In the genomic region with DNA sequence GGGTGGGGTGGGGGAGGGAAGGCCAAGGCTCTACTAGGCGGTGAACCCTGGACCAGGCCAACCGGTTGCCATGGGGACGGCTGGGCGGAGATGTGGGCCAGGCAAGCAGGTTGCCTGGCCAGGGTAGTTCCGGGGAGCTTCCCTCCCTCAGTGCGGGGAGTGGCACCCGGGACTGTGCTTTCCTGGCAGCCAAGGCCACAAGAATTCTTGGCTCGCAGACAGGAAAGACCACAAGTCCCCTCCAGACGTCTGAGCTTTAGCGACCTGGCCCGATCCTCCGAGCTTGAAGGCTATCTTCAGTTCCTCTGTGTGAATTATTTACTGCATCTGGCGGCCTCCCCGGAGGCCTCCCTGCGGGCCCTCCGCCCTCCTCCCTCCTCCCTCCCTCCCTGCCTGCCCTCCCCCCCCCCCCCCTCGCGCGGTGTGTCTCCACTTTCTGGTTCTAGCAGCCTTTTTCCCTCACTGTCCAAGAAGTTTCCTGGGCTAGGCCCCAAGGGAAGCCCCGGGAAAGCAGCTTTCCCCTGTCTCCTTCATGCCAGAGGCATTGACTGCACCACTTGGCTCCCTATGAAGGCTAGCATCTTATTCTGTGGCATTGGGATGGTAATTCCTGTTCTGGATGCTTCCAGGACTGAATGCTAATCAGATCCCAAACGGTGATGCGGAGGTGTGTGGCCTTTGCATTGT, we compare ENCODE assay signal across 8 mouse cellular contexts. TPM values are rescaled to one million over a fixed set of nuclear protein-coding genes. Genes with fewer than 3 reads are reported as not detected.
DNase-seq lines count a peak whose midpoint lies in the region; ATAC-seq and TF ChIP-seq lines count a peak whose summit lies in the region.

No protein-coding gene starts in this region.

- WGBS in intestine, embryonic 16.5 days = 3% methylated on average over 18 of the region's 22 CpGs
- WGBS in liver, embryonic 14.5 days (ENCODE audit: insufficient replicate concordance) = 2% methylated on average over 19 of the region's 22 CpGs
- 2% methylated on average over 19 of the region's 22 CpGs for WGBS in neural tube, embryonic 14.5 days

- H3K4me2 ChIP-seq in intestine, embryonic 16.5 days (ENCODE audit: low read depth, low read length) = peak overlapping the region; percentile 53
- H3K4me2 ChIP-seq in liver, embryonic 14.5 days (ENCODE audit: low read depth) = peak overlapping the region; percentile 9; the same call in 1 of the 2 replicates
- peak overlapping the region; percentile 14; the same call in 1 of the 2 replicates for H3K4me2 ChIP-seq in neural tube, embryonic 14.5 days (ENCODE audit: low read depth, low read length)

- H3K27ac ChIP-seq in intestine, embryonic 16.5 days (ENCODE audit: low read length) = peak overlapping the region; percentile 97
- no peak overlapping the region for H3K27ac ChIP-seq in liver, embryonic 14.5 days
- H3K27ac ChIP-seq in neural tube, embryonic 14.5 days (ENCODE audit: low read depth, low read length) = peak overlapping the region; percentile 40

- peak; percentile 67 to 75 for DNase-seq in lung, adult 18-20 months
- no peak for DNase-seq in lung, postnatal 25 days (ENCODE audit: low spot score)
- peak; percentile 84 for DNase-seq in embryo, embryonic 10.5 days (ENCODE audit: low spot score)
- peak; percentile 64 to 67 for DNase-seq in heart, adult 18-20 months
- no peak for DNase-seq in liver, embryonic 14.5 days (ENCODE audit: low read depth in 3 of 3, low spot score in 3 of 3)
- no peak for DNase-seq in c-Kit-positive CD71-positive TER-119-positive erythroid progenitor cells, embryonic 14.5 days (ENCODE audit: low spot score)

- no peak for TF ChIP-seq CTCF in liver, embryonic 14.5 days (IDR thresholded peaks at IDR 0.05; ENCODE audit: low read depth)

- H3K4me1 ChIP-seq in intestine, embryonic 16.5 days (ENCODE audit: control insufficient read depth, insufficient read depth, low read length) = peaks cover 61% of the 10 kb centered on the region
- peaks cover 0 to 20% of the 10 kb centered on the region in 2 experiments; a peak in 2 of 4 replicates for H3K4me1 ChIP-seq in liver, embryonic 14.5 days (replicated peaks; ENCODE audit: control insufficient read depth in 2 of 2, insufficient read depth in 2 of 2, low read length in 1 of 2)
- H3K4me1 ChIP-seq in neural tube, embryonic 14.5 days (ENCODE audit: control insufficient read depth, insufficient read depth, low read length) = peaks cover 37% of the 10 kb centered on the region

- TF ChIP-seq EP300 in liver, embryonic 14.5 days (IDR thresholded peaks at IDR 0.05; ENCODE audit: low read depth) = no peak

- no peaks in the 10 kb centered on the region for H3K9me3 ChIP-seq in intestine, embryonic 16.5 days (ENCODE audit: control insufficient read depth, low read length)
- H3K9me3 ChIP-seq in liver, embryonic 14.5 days (ENCODE audit: control insufficient read depth, low read length) = no peaks in the 10 kb centered on the region
- no peaks in the 10 kb centered on the region for H3K9me3 ChIP-seq in neural tube, embryonic 14.5 days (ENCODE audit: control insufficient read depth, low read length)

- H3K9ac ChIP-seq in intestine, embryonic 16.5 days (ENCODE audit: low read depth, low read length) = peak overlapping the region; percentile 53
- H3K9ac ChIP-seq in liver, embryonic 14.5 days (replicated peaks) = no peak overlapping the region
- no peak overlapping the region for H3K9ac ChIP-seq in neural tube, embryonic 14.5 days (replicated peaks; ENCODE audit: low read depth, low read length)

- ATAC-seq in intestine, embryonic 16.5 days = peak; percentile 81
- peak; percentile 56; the same call in 1 of the 2 replicates for ATAC-seq in liver, embryonic 14.5 days (ENCODE audit: insufficient read depth)
- ATAC-seq in neural tube, embryonic 14.5 days (ENCODE audit: low read depth) = peak; percentile 80

- peak overlapping the region; percentile 32 for H3K4me3 ChIP-seq in intestine, embryonic 16.5 days (ENCODE audit: low read length)
- no peak overlapping the region for H3K4me3 ChIP-seq in liver, embryonic 14.5 days (ENCODE audit: insufficient read depth in 1 of 2, low read depth in 2 of 2, low read length in 2 of 2)
- no peak overlapping the region for H3K4me3 ChIP-seq in neural tube, embryonic 14.5 days (ENCODE audit: low read depth, low read length)

- no peaks in the 10 kb centered on the region for H3K36me3 ChIP-seq in intestine, embryonic 16.5 days (ENCODE audit: control insufficient read depth, insufficient read depth, low read length)
- H3K36me3 ChIP-seq in liver, embryonic 14.5 days (replicated peaks; ENCODE audit: control insufficient read depth, insufficient read depth, low read depth) = no peaks in the 10 kb centered on the region
- H3K36me3 ChIP-seq in neural tube, embryonic 14.5 days (ENCODE audit: control insufficient read depth, insufficient read depth, low read length) = no peaks in the 10 kb centered on the region

- H3K27me3 ChIP-seq in intestine, embryonic 16.5 days (replicated peaks; ENCODE audit: control insufficient read depth, insufficient read depth, low read length) = no peaks in the 10 kb centered on the region
- H3K27me3 ChIP-seq in liver, embryonic 14.5 days (ENCODE audit: control insufficient read depth, insufficient read depth, low read length) = peaks cover 16% of the 10 kb centered on the region
- no peaks in the 10 kb centered on the region for H3K27me3 ChIP-seq in neural tube, embryonic 14.5 days (ENCODE audit: control insufficient read depth, insufficient read depth, low read length)

RNA-seq across cellular contexts. Expression of a gene that starts 10.7 kb away (rescaled TPM):
- total RNA-seq in heart, adult 18-20 months (2021) = 10 to 100 TPM; 12.3 to 12.6 TPM
- polyA plus RNA-seq in intestine, embryonic 16.5 days (2015; fragmentation: Nextera tagmentation; extraction: Ambion mirVana) = 3.5 and 3.6 TPM in 2 replicates
- 2.3 and 2.6 TPM in 2 replicates for polyA plus RNA-seq in liver, embryonic 14.5 days (2012; rRNA removed)
- polyA plus RNA-seq in liver, embryonic 14.5 days (2014; fragmentation: Nextera tagmentation; extraction: Ambion mirVana) = 1.1 TPM in 2 replicates
- polyA plus RNA-seq in neural tube, embryonic 14.5 days (2014; fragmentation: Nextera tagmentation; extraction: Ambion mirVana) = 19.6 and 25.8 TPM in 2 replicates

RNA-seq across cellular contexts. Expression of a gene that starts 30.3 kb away (rescaled TPM):
- total RNA-seq in heart, adult 18-20 months (2021) = 10 to 100 TPM; 76.1 to 88.4 TPM
- 32.7 and 35.3 TPM in 2 replicates for polyA plus RNA-seq in intestine, embryonic 16.5 days (2015; fragmentation: Nextera tagmentation; extraction: Ambion mirVana)
- 3.8 and 4.3 TPM in 2 replicates for polyA plus RNA-seq in liver, embryonic 14.5 days (2012; rRNA removed)
- 7.7 and 8.7 TPM in 2 replicates for polyA plus RNA-seq in liver, embryonic 14.5 days (2014; fragmentation: Nextera tagmentation; extraction: Ambion mirVana)
- 15.3 and 18.6 TPM in 2 replicates for polyA plus RNA-seq in neural tube, embryonic 14.5 days (2014; fragmentation: Nextera tagmentation; extraction: Ambion mirVana)

Comparison
In these comparisons a context has a peak if more than half of its experiments do, and no peak if none do; other contexts are left out.
1. DNase-seq: peak in lung, adult 18-20 months (2 of 2), embryo, embryonic 10.5 days (single experiment) and heart, adult 18-20 months (2 of 2); none in lung, postnatal 25 days (single experiment), liver, embryonic 14.5 days (0 of 3) and c-Kit-positive CD71-positive TER-119-positive erythroid progenitor cells, embryonic 14.5 days (single experiment).
2. Peak in every context shown above with its lines, with median percentiles within 50 percentile points of each other: ATAC-seq and H3K4me2 ChIP-seq.